Mouse (Mus musculus): ENCODE results near the gene Actg1. TPM values are rescaled to one million over a fixed set of nuclear protein-coding genes. Genes with fewer than 3 reads are reported as not detected.

Actg1 gene
- total and polyA plus RNA-seq, 3 experiments: 1,832 to 4,362 (median 2,424) TPM

GRCm38 (mm10) chr11:120315832-120316689 lies 32.3 kb downstream of the Actg1 start:
- H3K27ac ChIP-seq (ENCODE audit: insufficient read depth, low read depth): 0 out of 2 replicates have a peak overlapping the region, but pooled peaks have one; percentile 18
- H3K79me2 ChIP-seq (replicated peaks; ENCODE audit: control insufficient read depth, extremely low read depth, insufficient read depth, poor library complexity, severe bottlenecking): no peaks in the 10 kb centered on the region
- TF ChIP-seq EP300 (IDR thresholded peaks at IDR 0.05; ENCODE audit: low read length) (no peak; the same call in 1 of the 2 replicates), ZKSCAN1 (IDR thresholded peaks at IDR 0.05; ENCODE audit: borderline replicate concordance, low read depth, low read length) (no peak), CTCF (conservative IDR thresholded peaks at IDR 0.05 in 1 of 2, IDR thresholded peaks at IDR 0.05 in 1 of 2; ENCODE audit: low read depth in 2 of 2, low read length in 2 of 2) (no peak), MYC (IDR thresholded peaks at IDR 0.05; ENCODE audit: low read depth, low read length) (peak; percentile 60; the same call in 1 of the 2 replicates), ZNF384 (IDR thresholded peaks at IDR 0.05; ENCODE audit: low read depth, low read length) (peak; percentile 74), CHD1 (IDR thresholded peaks at IDR 0.05; ENCODE audit: low read depth, low read length) (no peak), SIN3A (IDR thresholded peaks at IDR 0.05; ENCODE audit: low read length) (peak; percentile 27; the same call in 1 of the 2 replicates), ZMIZ1 (IDR thresholded peaks at IDR 0.05; ENCODE audit: low read depth, low read length) (peak; percentile 86), ZC3H11A (IDR thresholded peaks at IDR 0.05; ENCODE audit: low read depth, low read length) (no peak), ELF1 (IDR thresholded peaks at IDR 0.05; ENCODE audit: low read depth, low read length) (peak; percentile 69; the same call in 1 of the 2 replicates), POLR2A (IDR thresholded peaks at IDR 0.05; ENCODE audit: low read depth, low read length) (peak; percentile 98), MAX (IDR thresholded peaks at IDR 0.05; ENCODE audit: low read length) (peak; percentile 73), KAT2A (IDR thresholded peaks at IDR 0.05; ENCODE audit: insufficient replicate concordance, low read length) (no peak), USF2 (conservative IDR thresholded peaks at IDR 0.05; ENCODE audit: low read depth, low read length) (no peak; the same call in 1 of the 2 replicates), PAX5 (IDR thresholded peaks at IDR 0.05; ENCODE audit: low read length) (no peak), ETS1 (conservative IDR thresholded peaks at IDR 0.05; ENCODE audit: low read depth, low read length) (no peak; the same call in 1 of the 2 replicates), POLR2AphosphoS2 (IDR thresholded peaks at IDR 0.05; ENCODE audit: low read depth, low read length) (peak; percentile 94), BHLHE40 (IDR thresholded peaks at IDR 0.05; ENCODE audit: low read depth, low read length) (0 out of 2 replicates have a peak, but pooled peaks have one; percentile 13), NRF1 (IDR thresholded peaks at IDR 0.05; ENCODE audit: low read depth, low read length) (peak; percentile 78), MXI1 (IDR thresholded peaks at IDR 0.05; ENCODE audit: low read depth, low read length) (peak; percentile 52; the same call in 1 of the 2 replicates), TCF12 (IDR thresholded peaks at IDR 0.05; ENCODE audit: low read depth, low read length) (peak; percentile 90), CHD2 (IDR thresholded peaks at IDR 0.05; ENCODE audit: low read length) (peak; percentile 47; the same call in 1 of the 2 replicates), MAFK (IDR thresholded peaks at IDR 0.05; ENCODE audit: insufficient replicate concordance, low read length) (no peak; the same call in 1 of the 2 replicates), UBTF (IDR thresholded peaks at IDR 0.05; ENCODE audit: low read depth, low read length) (no peak), IRF4 (IDR thresholded peaks at IDR 0.05; ENCODE audit: low read depth, low read length) (peak; percentile 4; the same call in 1 of the 2 replicates), USF1 (IDR thresholded peaks at IDR 0.05; ENCODE audit: low read depth, low read length) (no peak), RAD21 (IDR thresholded peaks at IDR 0.05; ENCODE audit: low read depth, low read length) (no peak), JUND (conservative IDR thresholded peaks at IDR 0.05; ENCODE audit: low read depth, low read length) (no peak), MAZ (IDR thresholded peaks at IDR 0.05; ENCODE audit: low read depth, low read length) (no peak), JUN (IDR thresholded peaks at IDR 0.05; ENCODE audit: insufficient read depth, low read depth, low read length) (no peak), SMC3 (IDR thresholded peaks at IDR 0.05; ENCODE audit: low read depth, low read length) (no peak), MEF2A (IDR thresholded peaks at IDR 0.05; ENCODE audit: borderline replicate concordance, low read depth, low read length) (0 out of 2 replicates have a peak, but pooled peaks have one; percentile 9), GABPA (IDR thresholded peaks at IDR 0.05; ENCODE audit: insufficient replicate concordance, low read depth, low read length) (no peak), TBP (conservative IDR thresholded peaks at IDR 0.05; ENCODE audit: low read depth, low read length) (peak; percentile 90), NELFE (IDR thresholded peaks at IDR 0.05; ENCODE audit: low read depth, low read length) (peak; percentile 97), E2F4 (IDR thresholded peaks at IDR 0.05; ENCODE audit: insufficient replicate concordance, low read depth, low read length) (no peak), RCOR1 (conservative IDR thresholded peaks at IDR 0.05; ENCODE audit: low read depth, low read length) (no peak), HCFC1 (IDR thresholded peaks at IDR 0.05; ENCODE audit: low read depth, low read length) (peak; percentile 69)
- H3K4me3 ChIP-seq (replicated peaks in 1 of 3; ENCODE audit: low read depth in 2 of 3, low read length in 2 of 3, poor library complexity in 1 of 3): peak overlapping the region; percentile 52 to 67 (median 63)
- dilution Hi-C loops (cut with MboI; ENCODE audit: extremely low pct_ligation_motif_present, extremely low pct_unique_long_range_greater_than_20kb, low sequenced_read_pairs) (no loop called here), in situ Hi-C loops (cut with MboI; ENCODE audit: low pct_ligation_motif_present, low pct_unique_long_range_greater_than_20kb, low sequenced_read_pairs) (no loop called here)
- peaks cover 71% of the 10 kb centered on the region for H3K27me3 ChIP-seq (replicated peaks)
- H3K4me1 ChIP-seq (ENCODE audit: control insufficient read depth in 1 of 2, insufficient read depth in 2 of 2): peaks cover 5 to 21% of the 10 kb centered on the region in 2 experiments
- peak overlapping the region; percentile 43 for H3K9ac ChIP-seq (ENCODE audit: insufficient read depth, low read depth)
- peak; percentile 94 for DNase-seq (ENCODE audit: extremely low read depth)
- H3K4me2 ChIP-seq (ENCODE audit: insufficient read depth, low read depth, poor library complexity, severe bottlenecking): peak overlapping the region; percentile 96
- no peaks in the 10 kb centered on the region for H3K36me3 ChIP-seq (replicated peaks in 1 of 2; ENCODE audit: control insufficient read depth in 1 of 2, insufficient read depth in 1 of 2, low read length in 1 of 2)
- peaks cover 5% of the 10 kb centered on the region for H3K9me3 ChIP-seq (replicated peaks; ENCODE audit: low read length)

All from CH12.LX (cell line).